Mouse (Mus musculus) cerebellum, adult 11 months (tissue): ENCODE measurements around the gene AY358078.
"Not testable (repeated sequence)": the region's sequence is repeated elsewhere in the genome, so short reads cannot be mapped to it uniquely, and the experiment has no call there.

Experiments
- DNase-seq: peaks from one replicate; pipeline ENCODE4 v3.0.0; 2022

Gene AY358078

DNA sequence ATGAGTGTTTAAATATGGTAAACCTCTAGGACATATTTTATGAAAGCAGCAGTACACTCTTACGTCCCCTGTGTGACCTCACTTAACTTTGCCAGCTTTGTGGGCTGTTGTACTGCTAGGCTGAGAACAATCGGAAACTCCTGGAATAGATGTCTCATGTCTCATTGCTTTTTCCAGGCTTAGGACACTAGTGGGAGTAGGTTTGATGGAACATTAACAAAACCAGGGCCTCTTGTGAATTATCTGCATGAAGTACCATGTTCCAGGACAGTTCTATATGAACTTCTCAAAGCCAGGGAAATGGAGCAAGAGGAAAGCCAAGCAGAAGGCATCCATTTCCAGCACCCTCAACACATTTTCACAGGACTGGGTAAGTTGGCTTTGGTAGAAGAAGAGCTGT, at the start of gene AY358078:
AY358078 (plus strand) TSS at position 301 of the 400 bp plus-strand sequence.
- no peak for DNase-seq

DNA sequence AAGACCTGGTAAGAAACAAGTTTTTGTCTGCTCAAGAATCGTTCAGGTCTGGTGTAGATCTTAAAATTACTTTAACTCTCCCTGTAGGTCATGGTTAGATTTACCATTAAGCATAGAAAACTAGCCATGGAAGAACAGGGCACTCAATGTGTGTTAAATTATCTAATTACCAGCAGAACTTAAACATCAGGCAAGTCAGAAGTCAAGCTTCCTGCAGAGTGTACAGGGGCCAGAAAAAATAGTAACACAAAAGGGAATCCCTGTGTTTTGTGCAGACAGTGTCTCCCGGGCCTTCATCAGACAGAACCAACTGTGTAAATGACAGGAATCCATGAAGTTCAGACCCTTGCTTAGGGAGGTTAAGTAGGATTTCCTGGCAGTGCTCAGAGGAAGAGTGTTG, 43.9 kb upstream of the AY358078 start:
- no peak for DNase-seq

DNA sequence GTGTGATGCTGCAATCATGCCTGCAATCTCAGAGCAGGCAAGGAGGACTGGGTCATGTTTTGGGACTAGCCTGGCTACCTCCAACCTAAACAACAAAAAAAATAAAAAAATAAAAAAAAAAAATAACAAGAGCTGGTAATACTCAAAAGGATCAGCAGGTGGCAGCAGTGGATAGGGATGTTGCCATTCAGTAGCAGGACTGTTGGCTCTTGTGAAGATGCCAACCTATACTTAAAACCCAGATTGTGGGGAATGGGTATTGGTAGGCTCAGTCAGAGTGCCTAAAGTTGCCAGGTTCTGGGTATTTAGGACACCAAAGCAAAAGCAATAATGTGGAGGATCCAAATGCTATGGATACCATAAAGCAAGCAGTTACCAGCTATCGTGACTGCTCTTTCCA, 28.5 kb upstream of the AY358078 start:
- DNase-seq: not testable (repeated sequence)

DNA sequence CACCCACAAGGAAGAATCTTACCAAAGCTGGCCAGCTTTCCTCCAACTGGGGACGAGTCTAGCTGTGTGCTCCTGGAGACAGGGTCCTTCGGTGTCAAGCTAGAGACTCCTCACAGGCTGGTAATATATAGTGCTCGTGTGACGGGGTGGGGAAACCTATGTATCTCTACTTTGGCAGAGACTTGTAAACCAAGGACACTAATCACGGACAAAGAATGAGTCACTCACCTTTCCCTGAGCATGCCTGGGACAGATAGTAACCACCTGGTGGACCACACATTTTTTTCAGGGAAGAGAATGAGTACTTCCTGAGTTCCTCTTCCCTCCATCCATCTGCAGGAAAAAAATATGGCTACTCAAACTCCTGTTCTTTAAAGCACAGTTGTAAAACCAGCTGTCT, 26.4 kb upstream of the AY358078 start, which contains the start of gene Ang4:
Ang4 (minus strand) TSS at position 101 of the 400 bp plus-strand sequence.
- no peak for DNase-seq

DNA sequence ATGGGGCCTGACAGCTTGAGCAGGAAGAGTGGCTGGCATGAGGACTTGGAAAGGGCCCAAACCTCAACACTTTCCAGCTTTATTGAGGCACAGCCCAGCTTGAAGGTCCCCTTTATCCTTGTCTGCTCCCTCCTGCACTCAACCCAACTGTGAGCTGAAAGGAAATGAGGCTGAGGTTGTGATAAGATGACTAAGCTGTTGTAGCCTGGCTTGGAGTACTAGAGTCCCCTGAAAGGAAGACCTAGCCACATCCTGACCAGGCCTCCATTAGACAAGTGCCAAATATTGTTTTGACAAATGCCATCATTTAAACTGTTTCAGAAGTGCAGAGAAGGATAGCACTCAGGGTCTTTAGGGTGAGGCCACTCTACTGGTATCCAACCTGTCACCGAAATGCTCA, 22.1 kb upstream of the AY358078 start:
- no peak for DNase-seq

DNA sequence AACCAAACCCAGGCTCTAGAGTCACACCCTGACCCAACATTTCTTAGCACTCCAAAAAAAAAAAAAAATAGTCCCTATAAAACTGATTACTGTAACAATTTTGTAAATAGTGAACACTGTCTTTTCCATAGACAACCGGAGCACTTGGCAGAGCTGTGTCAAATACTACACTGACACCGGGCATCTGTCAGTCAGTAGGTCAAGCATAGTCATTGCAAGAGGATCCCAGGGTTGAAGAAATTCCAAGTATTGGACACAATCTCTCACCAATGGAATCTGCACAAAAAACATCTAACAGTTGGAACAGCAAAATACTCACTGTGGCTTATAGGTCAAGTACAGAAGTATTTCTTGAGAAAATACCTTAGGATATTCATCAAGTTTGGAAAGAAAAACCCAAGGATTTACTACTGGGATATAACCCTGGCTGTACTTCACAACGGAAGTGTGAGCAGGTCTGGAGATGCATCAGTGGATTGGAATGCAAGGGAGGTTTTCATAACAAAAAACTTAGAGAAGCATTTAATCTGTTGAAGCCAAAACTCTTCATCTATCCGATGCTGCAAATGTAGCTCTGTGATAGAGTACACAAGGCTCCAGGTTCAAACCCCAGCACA, 20.9 kb upstream of the AY358078 start:
- DNase-seq: no peak

DNA sequence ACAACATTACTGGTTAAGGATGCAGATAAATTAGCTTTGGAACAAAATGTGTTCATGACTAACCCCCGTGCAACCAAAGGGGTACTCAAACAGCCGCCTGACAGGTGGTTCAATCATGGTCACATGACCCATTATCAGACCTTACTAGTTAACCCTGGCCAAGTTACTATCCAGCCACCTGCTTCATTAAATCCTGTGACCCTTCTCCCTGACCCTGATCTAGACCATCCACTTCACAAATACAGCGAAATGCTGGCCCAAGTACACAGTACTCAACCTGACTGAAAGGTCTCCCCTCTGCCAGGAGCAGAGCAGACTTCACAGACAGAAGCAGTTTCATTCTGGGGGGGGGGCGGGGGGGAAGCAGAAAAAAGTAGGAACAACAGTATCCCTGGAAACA, 13.5 kb upstream of the AY358078 start:
- no peak for DNase-seq

DNA sequence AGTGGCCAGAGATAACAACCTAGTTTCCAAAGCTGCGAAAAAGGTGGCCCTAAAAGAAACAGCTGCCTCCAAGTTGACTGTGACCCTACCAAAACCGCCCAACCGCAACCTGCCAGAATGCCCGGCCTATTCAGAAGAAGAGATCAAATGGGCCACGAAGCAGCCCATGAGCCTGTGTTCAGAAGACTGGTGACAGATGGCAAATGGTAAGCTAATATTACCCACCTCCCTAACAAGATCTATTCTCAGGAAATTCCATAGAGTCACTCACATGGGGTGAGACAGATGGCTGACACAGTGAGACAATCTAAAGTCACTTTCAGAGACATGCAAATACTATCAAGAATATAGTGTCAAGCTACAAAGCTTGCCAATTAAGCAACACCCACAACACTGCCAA, 12.8 kb upstream of the AY358078 start:
- no peak for DNase-seq

DNA sequence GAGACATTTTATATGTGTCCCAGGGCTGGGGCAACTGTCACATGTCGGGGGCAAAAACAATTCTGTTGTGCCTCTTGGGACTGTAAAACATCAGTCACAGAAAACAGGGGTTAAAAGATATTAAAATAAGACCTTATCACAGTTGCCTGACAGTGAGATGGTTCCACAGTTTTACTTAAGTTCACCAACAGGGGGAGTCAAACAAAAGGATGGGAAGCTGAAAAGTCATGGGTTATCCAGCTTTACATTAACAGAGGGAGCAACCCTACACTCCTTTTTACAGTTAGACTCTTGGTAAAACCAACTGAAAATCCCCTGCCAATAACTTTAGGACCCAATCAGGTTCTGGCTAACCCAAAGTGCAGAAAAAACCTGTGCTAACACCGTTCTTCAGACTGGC, 10.7 kb upstream of the AY358078 start:
- DNase-seq: no peak

DNA sequence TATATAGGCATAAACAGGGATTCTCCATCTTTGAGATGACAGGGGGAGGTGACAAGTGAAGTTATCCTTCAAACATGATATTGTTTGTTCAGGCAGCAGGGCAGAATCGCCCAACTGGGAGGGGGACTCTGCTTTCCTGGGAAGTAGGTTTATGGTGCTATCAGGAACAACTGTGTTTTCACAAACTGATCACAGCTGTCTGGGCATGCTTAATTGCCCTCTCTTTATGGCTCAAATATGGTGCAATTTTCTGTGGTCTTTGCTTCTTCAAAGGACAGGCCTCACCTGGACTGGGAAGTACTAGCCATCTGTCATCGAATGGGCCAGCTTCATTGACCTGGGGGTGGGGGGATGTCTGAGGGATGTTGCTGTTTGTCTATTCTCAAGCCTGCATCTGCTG, 5.7 kb upstream of the AY358078 start:
- DNase-seq: no peak

DNA sequence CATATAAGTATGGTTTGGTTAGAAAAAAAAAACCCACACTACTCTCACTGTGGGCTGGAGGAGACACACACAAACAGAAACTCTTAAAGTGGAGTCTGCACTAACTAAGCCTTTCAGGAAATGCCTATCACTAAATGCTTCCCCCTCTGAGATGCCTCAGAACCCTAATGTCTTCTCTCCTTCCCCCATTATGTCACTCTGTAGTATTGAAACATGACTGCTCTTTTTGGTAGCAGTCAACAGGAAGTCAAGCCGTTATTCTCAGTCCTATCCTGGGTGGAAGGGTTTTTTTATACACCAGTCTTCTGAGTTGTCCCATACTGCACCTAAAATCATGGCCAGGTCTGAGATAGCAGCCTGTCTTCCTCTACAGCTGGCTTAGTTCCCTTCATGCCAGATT, 26.8 kb downstream of the AY358078 start:
- DNase-seq: no peak

DNA sequence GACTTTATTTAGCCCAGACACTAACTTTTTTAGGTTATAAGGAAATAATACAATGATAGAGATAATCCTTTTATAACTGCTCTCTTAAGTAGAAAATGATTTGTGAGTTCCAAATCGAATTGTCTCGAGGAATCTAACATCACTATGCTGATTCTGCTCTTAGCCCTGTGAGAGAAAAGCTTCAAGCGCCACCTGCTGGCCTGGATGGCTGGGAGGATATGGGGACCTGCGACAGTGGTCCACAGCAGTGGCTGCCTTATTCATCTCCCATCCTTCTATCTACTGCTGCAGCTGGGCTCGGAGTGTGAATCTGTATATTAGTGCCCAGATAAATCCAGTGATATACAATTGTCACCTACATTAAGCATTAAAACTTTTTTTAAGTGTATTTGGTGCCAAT, 28.0 kb downstream of the AY358078 start:
- DNase-seq: not testable (repeated sequence)

DNA sequence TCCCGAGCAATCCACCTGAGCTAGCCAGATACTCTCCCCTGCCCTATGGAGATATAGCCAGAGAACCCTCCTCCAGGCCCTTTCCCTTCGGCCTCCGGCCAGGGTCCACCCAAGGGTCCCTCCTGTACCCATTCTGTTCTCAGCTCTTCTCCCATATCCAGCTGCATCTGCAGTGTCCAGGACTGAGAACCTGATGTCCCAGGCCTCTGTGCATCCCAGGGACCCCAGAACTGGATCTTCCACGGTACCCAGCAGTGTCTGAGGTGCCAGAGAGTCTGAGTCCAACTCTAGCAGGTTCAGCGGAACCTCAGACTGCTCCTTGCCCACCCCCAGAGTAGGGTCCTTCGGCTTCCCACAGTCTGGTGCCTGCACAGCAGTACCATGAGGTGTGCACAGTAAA, 29.3 kb downstream of the AY358078 start:
- DNase-seq: no peak

DNA sequence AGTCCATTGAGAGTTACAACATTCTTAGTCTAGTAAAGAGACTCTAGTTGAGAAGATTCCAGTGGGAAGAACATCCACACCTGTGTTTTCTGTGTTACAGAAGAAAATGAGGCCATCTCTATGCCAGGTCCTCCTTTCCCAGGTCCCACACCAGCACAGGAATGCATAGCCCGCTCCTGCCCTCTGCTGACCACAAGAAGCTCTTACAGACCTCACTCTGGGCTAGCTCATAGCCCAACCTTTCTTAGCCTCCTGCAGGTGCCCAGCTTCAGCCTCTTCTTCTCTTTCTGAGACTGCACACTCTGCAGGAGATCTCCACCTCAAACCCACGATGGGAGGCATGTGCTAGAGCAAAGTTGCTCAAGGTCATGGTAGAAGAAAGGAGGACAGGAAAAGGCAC, 38.6 kb downstream of the AY358078 start:
- DNase-seq: not testable (repeated sequence)

DNA sequence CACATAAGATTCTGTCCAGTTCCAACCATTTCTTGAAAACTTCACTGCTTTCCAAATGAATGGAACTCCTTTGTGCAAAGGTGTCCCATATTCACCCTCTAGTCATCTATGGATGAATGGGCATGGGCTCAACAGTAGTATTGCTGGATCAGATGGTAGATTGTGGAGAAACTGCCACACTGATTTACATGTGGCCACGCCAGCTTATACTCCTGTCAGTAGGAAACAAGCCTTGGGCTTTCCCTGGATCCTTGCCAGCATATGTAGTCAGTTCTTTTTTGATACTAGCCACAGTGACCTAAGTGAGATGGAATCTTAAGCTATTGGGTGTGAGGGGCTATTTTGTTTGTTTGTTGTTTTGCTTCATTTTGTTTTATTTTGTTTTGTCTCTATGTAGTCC, 42.4 kb downstream of the AY358078 start:
- no peak for DNase-seq

DNA sequence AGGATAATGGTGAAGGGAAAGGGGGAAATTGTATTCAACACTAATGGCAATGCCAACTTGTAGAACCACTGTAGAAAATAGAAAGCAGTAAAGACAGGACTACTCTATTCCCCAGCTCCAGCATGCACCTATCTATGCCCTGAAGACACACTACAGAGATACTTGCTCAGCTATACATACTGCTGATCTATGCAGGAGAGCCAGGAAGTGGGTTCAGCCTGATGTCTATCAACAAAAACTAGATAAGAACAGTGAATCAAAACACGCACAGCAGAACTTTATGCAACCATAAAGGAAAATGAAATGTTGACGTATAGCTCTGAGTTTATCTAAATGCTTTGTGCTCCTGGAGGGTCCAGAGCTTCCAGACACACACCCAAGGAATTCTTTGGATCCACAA, 42.9 kb downstream of the AY358078 start:
- no peak for DNase-seq

DNA sequence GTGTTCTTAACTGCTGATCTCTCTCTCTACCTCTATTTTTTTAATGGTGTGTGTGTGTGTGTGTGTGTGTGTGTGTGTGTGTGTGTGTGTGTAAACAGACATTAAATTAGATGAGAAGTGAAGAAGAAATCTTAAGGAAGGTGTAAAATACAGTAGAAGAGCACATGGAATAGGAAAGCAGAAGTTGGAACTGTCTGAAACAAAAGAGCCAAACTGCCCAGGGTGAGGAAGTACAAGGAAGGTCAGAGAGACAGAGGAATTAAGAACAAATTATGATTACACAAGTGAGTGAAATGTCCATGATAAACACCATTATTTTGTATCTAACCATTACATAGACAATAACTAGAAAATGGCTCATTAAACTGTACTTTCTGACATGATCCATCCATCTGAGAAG, 44.0 kb downstream of the AY358078 start:
- DNase-seq: no peak

DNA sequence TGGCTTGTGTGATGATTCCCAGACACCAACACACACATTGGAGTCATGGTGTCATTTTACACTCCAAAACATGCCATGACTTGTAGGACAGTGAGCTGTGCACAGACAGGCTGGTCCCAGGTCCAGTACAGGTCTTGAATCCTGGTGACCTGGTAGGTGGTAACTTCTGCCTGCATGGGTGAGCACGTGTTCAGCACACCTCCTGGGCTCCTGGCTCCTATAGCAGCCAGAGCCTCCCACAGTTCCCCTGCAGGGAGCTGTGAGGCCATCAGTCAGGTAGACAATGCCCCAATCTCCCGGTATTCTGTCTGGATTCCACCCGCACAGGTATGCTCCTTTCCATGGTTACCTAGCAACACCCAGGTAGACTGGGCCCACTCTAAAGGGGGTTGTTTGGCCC, 46.7 kb downstream of the AY358078 start:
- no peak for DNase-seq

DNA sequence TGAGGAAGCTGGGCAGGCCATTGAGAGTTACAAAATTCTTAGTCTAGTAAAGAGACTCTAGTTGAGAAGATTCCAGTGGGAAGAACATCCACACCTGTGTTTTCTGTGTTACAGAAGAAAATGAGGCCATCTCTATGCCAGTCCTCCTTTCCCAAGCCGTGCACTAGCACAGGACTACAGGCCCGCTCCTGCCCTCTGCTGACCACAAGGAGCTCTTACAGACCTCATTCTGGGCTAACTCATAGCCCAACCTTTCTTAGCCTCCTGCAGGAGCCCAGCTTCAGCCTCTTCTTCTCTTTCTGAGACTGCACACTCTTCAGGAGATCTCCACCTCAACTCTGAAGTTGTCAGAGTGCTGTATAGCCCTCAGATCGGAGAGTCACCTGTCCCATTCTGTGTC, 51.2 kb downstream of the AY358078 start:
- DNase-seq: not testable (repeated sequence)

DNA sequence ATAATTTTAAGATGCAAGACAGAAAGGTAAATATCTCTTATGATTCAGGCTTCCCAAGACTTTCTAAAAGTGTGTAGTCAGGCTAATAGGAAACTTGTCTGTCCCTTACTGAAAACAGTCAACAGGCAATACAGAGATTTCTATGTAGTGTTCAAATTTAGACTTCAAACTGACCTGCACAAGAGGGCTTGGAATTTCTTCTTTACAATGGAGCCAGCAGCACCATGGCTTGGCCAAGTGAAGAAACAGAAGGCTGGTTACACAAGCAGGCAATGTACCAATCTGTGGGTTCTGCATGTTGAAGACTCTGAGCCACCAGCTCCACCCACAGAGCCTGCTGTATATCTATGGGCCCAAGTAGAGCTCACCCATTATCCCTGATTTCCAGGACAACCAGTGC, 53.6 kb downstream of the AY358078 start, which contains the start of gene Ear6:
Ear6 (plus strand) TSS at position 301 of the 400 bp plus-strand sequence.
- no peak for DNase-seq

DNA sequence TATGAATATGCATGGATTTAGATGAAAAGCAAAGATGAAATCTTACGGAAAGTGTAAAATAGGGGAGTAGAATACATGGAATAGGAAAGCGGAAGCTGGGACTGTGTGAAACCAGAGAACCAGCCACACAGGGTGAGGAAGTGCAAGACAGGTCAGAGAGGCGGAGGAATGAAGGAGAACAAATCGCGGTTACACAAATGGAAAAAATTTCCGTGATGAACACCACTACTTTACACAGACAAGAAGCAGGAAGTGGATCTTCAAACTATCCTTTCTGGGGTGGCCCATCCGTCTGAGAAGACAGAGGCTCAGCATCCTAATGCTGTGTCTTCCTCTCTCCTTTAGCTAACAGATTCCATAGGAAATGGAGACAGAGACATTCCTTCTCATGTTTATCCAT, 55.4 kb downstream of the AY358078 start:
- not testable (repeated sequence) for DNase-seq

DNA sequence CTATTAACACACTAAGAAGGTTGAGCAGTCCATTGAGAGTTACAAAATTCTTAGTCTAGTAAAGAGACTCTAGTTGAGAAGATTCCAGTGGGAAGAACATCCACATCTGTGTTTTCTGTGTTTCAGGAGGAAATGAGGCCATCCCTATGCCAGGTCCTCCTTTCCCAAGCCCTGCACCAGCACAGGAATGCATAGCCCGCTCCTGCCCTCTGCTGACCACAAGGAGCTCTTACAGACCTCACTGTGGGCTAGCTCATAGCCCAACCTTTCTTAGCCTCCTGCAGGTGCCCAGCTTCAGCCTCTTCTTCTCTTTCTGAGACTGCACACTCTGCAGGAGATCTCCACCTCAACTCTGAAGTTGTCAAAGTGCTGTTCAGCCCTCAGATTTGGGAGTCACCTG, 63.8 kb downstream of the AY358078 start:
- DNase-seq: not testable (repeated sequence)

DNA sequence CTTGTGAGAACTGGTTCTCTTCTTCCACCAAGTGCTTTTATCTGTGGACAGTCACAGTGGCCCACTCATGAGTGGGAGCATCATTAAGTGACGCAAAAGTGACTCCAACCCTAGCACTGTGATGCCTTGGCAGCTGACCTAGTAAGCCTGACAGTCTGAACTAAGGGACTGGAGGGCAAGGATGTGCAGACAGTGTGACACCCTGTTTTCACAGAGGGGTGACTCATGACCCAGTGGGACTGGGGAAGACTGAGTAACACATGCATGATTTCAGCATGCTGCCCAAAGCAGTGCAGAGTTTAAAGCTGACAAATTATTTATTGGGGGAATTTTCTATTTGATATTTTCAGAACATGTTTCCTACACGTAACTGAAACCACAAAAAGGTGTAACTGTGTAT, 70.9 kb downstream of the AY358078 start:
- no peak for DNase-seq

DNA sequence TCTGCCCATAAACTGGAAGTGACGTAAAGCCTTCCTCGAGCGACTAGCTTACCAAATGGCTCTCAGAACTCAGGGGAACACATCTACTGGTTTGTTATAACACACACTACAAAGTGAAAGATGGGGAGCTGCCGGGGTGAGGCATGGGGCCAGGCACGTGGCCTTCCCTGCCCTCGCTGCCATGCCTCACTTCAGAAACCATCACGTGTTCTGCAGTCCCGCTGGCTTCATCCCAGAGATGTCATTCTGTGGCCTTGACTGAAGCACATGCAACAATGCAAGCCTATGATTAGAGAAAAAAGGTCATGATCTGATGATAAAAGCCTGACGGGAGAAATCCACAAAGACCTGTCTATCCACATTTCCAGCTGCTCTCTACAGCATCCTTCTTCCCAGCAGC, 71.9 kb downstream of the AY358078 start:
- no peak for DNase-seq
